Mouse (Mus musculus) frontal cortex, postnatal 36 days (tissue): Measurements from ENCODE around the gene Lmf2.

ENCODE experiments used
- DNase-seq, 2 experiments: peaks; one replicate each; pipeline ENCODE4 v3.0.0; 2022; ENCODE audit warnings: low spot score in 2 of 2

Gene Lmf2

GRCm38 (mm10) chr15:89372536-89372935, 17.1 kb upstream of the Lmf2 start:
- no peak for DNase-seq

- DNase-seq = no peak
These were observed 16.6 kb upstream of the Lmf2 start for GRCm38 (mm10) chr15:89372068-89372467.

- DNase-seq = no peak
These were observed 9.7 kb upstream of the Lmf2 start for GRCm38 (mm10) chr15:89365141-89365551.

- no peak for DNase-seq
These were observed 7.6 kb upstream of the Lmf2 start for GRCm38 (mm10) chr15:89363051-89363450.

- no peak for DNase-seq
These were observed 3.3 kb upstream of the Lmf2 start for GRCm38 (mm10) chr15:89358784-89359183.

GRCm38 (mm10) chr15:89356372-89356771, 913 bp upstream of the Lmf2 start:
- peak in 1 of 2 experiments; percentile 41 for DNase-seq

- no peak for DNase-seq
These were observed 1.0 kb downstream of the Lmf2 start for GRCm38 (mm10) chr15:89354455-89354854.

- no peak for DNase-seq
These were observed 1.6 kb downstream of the Lmf2 start for GRCm38 (mm10) chr15:89353837-89354236.

- DNase-seq = no peak
These were observed 2.7 kb downstream of the Lmf2 start for GRCm38 (mm10) chr15:89352795-89353194.

GRCm38 (mm10) chr15:89352054-89352453, 3.4 kb downstream of the Lmf2 start:
- no peak for DNase-seq

- no peak for DNase-seq
These were observed 4.2 kb downstream of the Lmf2 start for GRCm38 (mm10) chr15:89351302-89351701.

- no peak for DNase-seq
These were observed 5.0 kb downstream of the Lmf2 start for GRCm38 (mm10) chr15:89350447-89350846.

- no peak for DNase-seq
These were observed 12.1 kb downstream of the Lmf2 start for GRCm38 (mm10) chr15:89343325-89343724.

- no peak for DNase-seq
These were observed 13.8 kb downstream of the Lmf2 start for GRCm38 (mm10) chr15:89341678-89342077.

GRCm38 (mm10) chr15:89340136-89340535, 15.3 kb downstream of the Lmf2 start:
- no peak for DNase-seq

GRCm38 (mm10) chr15:89339696-89340095, 15.8 kb downstream of the Lmf2 start:
- DNase-seq = no peak

GRCm38 (mm10) chr15:89336422-89336821, 19.0 kb downstream of the Lmf2 start:
- no peak for DNase-seq

- no peak for DNase-seq
These were observed 20.5 kb downstream of the Lmf2 start for GRCm38 (mm10) chr15:89334774-89335537.

GRCm38 (mm10) chr15:89334271-89334670, 21.2 kb downstream of the Lmf2 start, which contains the start of gene Miox:
TSS of gene Miox (plus strand) at chr15:89334398.
- no peak for DNase-seq

- DNase-seq = no peak
These were observed 29.0 kb downstream of the Lmf2 start for GRCm38 (mm10) chr15:89326441-89326840.

GRCm38 (mm10) chr15:89323656-89324055, 31.8 kb downstream of the Lmf2 start:
- no peak for DNase-seq

GRCm38 (mm10) chr15:89322670-89323522, 32.6 kb downstream of the Lmf2 start, which contains the start of gene Adm2:
TSS of gene Adm2 (plus strand) at chr15:89322720.
- no peak for DNase-seq

- no peak for DNase-seq
These were observed 34.2 kb downstream of the Lmf2 start for GRCm38 (mm10) chr15:89321264-89321663.
